Mouse (Mus musculus): ENCODE results near the gene Pcdh15. TPM values are rescaled to one million over a fixed set of nuclear protein-coding genes. Genes with fewer than 3 reads are reported as not detected.

Gene Pcdh15
- total and polyA plus RNA-seq, 2 experiments from 2014 or later = 9.2 to 31.0 TPM

GRCm38 (mm10) chr10:74098296-74098695 lies 999.2 kb downstream of the Pcdh15 start:
- Histone ChIP-seq H3K27ac (no peak overlapping the region), H3K27me3 (ENCODE audit: insufficient read depth, low read length) (no peaks in the 10 kb centered on the region), H3K36me3 (ENCODE audit: insufficient read depth, low read length) (no peaks in the 10 kb centered on the region), H3K4me2 (ENCODE audit: low read depth, low read length) (no peak overlapping the region), H3K4me1 (ENCODE audit: insufficient read depth, low read length) (no peaks in the 10 kb centered on the region), H3K9ac (replicated peaks; ENCODE audit: low read length) (no peak overlapping the region), H3K4me3 (ENCODE audit: low read length) (no peak overlapping the region), H3K9me3 (ENCODE audit: low read length) (no peaks in the 10 kb centered on the region)
- no peak for TF ChIP-seq CTCF (IDR thresholded peaks at IDR 0.05; ENCODE audit: low read depth)
- ATAC-seq (no peak), DNase-seq (ENCODE audit: low spot score) (no peak)
- WGBS = 94% methylated on average over 1 of the region's 1 CpGs

DNA sequence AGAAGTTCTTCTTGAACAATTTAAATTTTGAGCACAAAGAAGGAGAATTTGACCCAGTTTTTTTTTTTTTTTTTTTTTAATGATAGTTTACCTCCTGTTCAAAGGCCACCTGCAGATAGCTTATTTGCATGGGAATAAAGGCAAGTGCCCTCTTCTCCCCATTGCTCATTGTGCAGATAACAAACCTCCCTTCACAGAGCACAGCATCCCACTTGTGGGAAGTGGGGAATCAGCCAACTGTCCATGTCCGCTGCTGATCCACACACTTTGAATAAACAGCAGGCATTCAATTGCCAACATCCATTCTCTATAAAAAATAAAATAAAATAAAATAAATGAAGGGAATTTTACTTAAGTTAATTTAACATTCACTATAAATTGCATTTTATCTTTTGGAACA lies 1015.0 kb downstream of the Pcdh15 start:
- Histone ChIP-seq H3K36me3 (ENCODE audit: insufficient read depth, low read length) (no peaks in the 10 kb centered on the region), H3K9me3 (ENCODE audit: low read length) (no peaks in the 10 kb centered on the region), H3K4me3 (ENCODE audit: low read length) (no peak overlapping the region), H3K4me2 (ENCODE audit: low read depth, low read length) (no peak overlapping the region), H3K4me1 (ENCODE audit: insufficient read depth, low read length) (no peaks in the 10 kb centered on the region), H3K27ac (no peak overlapping the region), H3K27me3 (ENCODE audit: insufficient read depth, low read length) (no peaks in the 10 kb centered on the region), H3K9ac (replicated peaks; ENCODE audit: low read length) (no peak overlapping the region)
- peak; percentile 47 for DNase-seq (ENCODE audit: low spot score)
- TF ChIP-seq CTCF (IDR thresholded peaks at IDR 0.05; ENCODE audit: low read depth) = no peak
- 17% methylated on average over 1 of the region's 1 CpGs for WGBS
- peak; percentile 77 for ATAC-seq

- ATAC-seq = no peak
- no peak overlapping the region for H3K4me3 ChIP-seq (ENCODE audit: low read length)
- TF ChIP-seq CTCF (IDR thresholded peaks at IDR 0.05; ENCODE audit: low read depth) = no peak
- peak; percentile 16 for DNase-seq (ENCODE audit: low spot score)
- H3K4me2 ChIP-seq (ENCODE audit: low read depth, low read length) = no peak overlapping the region
- no peaks in the 10 kb centered on the region for H3K4me1 ChIP-seq (ENCODE audit: insufficient read depth, low read length)
- 62% methylated on average over 1 of the region's 1 CpGs for WGBS
- no peak overlapping the region for H3K27ac ChIP-seq
- no peaks in the 10 kb centered on the region for H3K27me3 ChIP-seq (ENCODE audit: insufficient read depth, low read length)
- no peaks in the 10 kb centered on the region for H3K9me3 ChIP-seq (ENCODE audit: low read length)
- H3K9ac ChIP-seq (replicated peaks; ENCODE audit: low read length) = no peak overlapping the region
- no peaks in the 10 kb centered on the region for H3K36me3 ChIP-seq (ENCODE audit: insufficient read depth, low read length)
Measured at GRCm38 (mm10) chr10:74116817-74117216, 1017.7 kb downstream of the Pcdh15 start.

DNA sequence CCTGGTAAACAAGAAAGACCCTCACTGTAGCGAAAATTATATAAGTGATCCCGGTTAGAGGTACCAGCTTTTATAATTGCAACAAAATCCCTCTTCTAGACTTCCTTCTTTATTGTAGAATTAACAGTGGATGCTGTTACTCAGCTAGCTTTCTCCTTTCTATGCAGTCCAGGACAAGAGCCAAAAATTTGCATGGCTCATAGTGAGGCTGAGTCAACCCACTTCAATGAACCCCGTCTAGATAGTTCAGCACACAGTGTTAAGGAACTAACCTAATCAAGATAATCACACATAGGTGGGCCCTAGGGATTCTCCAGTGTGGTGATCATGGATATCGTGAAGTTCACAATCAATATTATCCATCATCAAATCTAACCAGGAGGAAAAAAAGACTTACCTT lies 1024.3 kb downstream of the Pcdh15 start:
- ATAC-seq (no peak), DNase-seq (ENCODE audit: low spot score) (no peak)
- H3K4me3 ChIP-seq (ENCODE audit: low read length) = no peak overlapping the region
- no peaks in the 10 kb centered on the region for H3K9me3 ChIP-seq (ENCODE audit: low read length)
- no peak for TF ChIP-seq CTCF (IDR thresholded peaks at IDR 0.05; ENCODE audit: low read depth)
- no peak overlapping the region for H3K4me2 ChIP-seq (ENCODE audit: low read depth, low read length)
- no peak overlapping the region for H3K27ac ChIP-seq
- H3K27me3 ChIP-seq (ENCODE audit: insufficient read depth, low read length) = no peaks in the 10 kb centered on the region
- no peaks in the 10 kb centered on the region for H3K36me3 ChIP-seq (ENCODE audit: insufficient read depth, low read length)
- H3K9ac ChIP-seq (replicated peaks; ENCODE audit: low read length) = no peak overlapping the region
- WGBS = 79% methylated on average over 4 of the region's 4 CpGs
- no peaks in the 10 kb centered on the region for H3K4me1 ChIP-seq (ENCODE audit: insufficient read depth, low read length)

GRCm38 (mm10) chr10:74129192-74129591 lies 1030.0 kb downstream of the Pcdh15 start:
- Histone ChIP-seq H3K4me2 (ENCODE audit: low read depth, low read length) (no peak overlapping the region), H3K9ac (replicated peaks; ENCODE audit: low read length) (no peak overlapping the region), H3K9me3 (ENCODE audit: low read length) (no peaks in the 10 kb centered on the region), H3K27me3 (ENCODE audit: insufficient read depth, low read length) (no peaks in the 10 kb centered on the region), H3K27ac (no peak overlapping the region), H3K4me1 (ENCODE audit: insufficient read depth, low read length) (no peaks in the 10 kb centered on the region), H3K36me3 (ENCODE audit: insufficient read depth, low read length) (no peaks in the 10 kb centered on the region), H3K4me3 (ENCODE audit: low read length) (no peak overlapping the region)
- no peak for ATAC-seq
- no peak for TF ChIP-seq CTCF (IDR thresholded peaks at IDR 0.05; ENCODE audit: low read depth)
- WGBS = 86% methylated on average over 3 of the region's 3 CpGs
- DNase-seq (ENCODE audit: low spot score) = no peak

GRCm38 (mm10) chr10:74129665-74130064 lies 1030.5 kb downstream of the Pcdh15 start:
- Histone ChIP-seq H3K4me3 (ENCODE audit: low read length) (no peak overlapping the region), H3K4me2 (ENCODE audit: low read depth, low read length) (no peak overlapping the region), H3K9ac (replicated peaks; ENCODE audit: low read length) (no peak overlapping the region), H3K36me3 (ENCODE audit: insufficient read depth, low read length) (no peaks in the 10 kb centered on the region), H3K9me3 (ENCODE audit: low read length) (no peaks in the 10 kb centered on the region), H3K27me3 (ENCODE audit: insufficient read depth, low read length) (no peaks in the 10 kb centered on the region), H3K27ac (no peak overlapping the region), H3K4me1 (ENCODE audit: insufficient read depth, low read length) (no peaks in the 10 kb centered on the region)
- DNase-seq (ENCODE audit: low spot score) (no peak), ATAC-seq (no peak)
- no peak for TF ChIP-seq CTCF (IDR thresholded peaks at IDR 0.05; ENCODE audit: low read depth)

GRCm38 (mm10) chr10:74130805-74131204 lies 1031.7 kb downstream of the Pcdh15 start:
- no peak overlapping the region for H3K9ac ChIP-seq (replicated peaks; ENCODE audit: low read length)
- TF ChIP-seq CTCF (IDR thresholded peaks at IDR 0.05; ENCODE audit: low read depth) = no peak
- DNase-seq (ENCODE audit: low spot score) (no peak), ATAC-seq (no peak)
- 91% methylated on average over 3 of the region's 3 CpGs for WGBS
- no peak overlapping the region for H3K4me2 ChIP-seq (ENCODE audit: low read depth, low read length)
- H3K27me3 ChIP-seq (ENCODE audit: insufficient read depth, low read length) = no peaks in the 10 kb centered on the region
- H3K36me3 ChIP-seq (ENCODE audit: insufficient read depth, low read length) = no peaks in the 10 kb centered on the region
- no peak overlapping the region for H3K4me3 ChIP-seq (ENCODE audit: low read length)
- H3K27ac ChIP-seq = no peak overlapping the region
- H3K4me1 ChIP-seq (ENCODE audit: insufficient read depth, low read length) = no peaks in the 10 kb centered on the region
- no peaks in the 10 kb centered on the region for H3K9me3 ChIP-seq (ENCODE audit: low read length)
